Mouse (Mus musculus): ENCODE measurements around the gene Fuk. TPM values are rescaled to one million over a fixed set of nuclear protein-coding genes. Genes with fewer than 3 reads are reported as not detected.

Fuk gene
- polyA plus RNA-seq, 1 experiment from 2014 or later, result 2.2 TPM

- no peaks in the 10 kb centered on the region for H3K36me3 ChIP-seq (replicated peaks; ENCODE audit: insufficient read depth, low read length)
- peak overlapping the region; percentile 87 for H3K9ac ChIP-seq (replicated peaks)
- TF ChIP-seq CTCF (IDR thresholded peaks at IDR 0.05; ENCODE audit: low read depth) (no peak), EP300 (IDR thresholded peaks at IDR 0.05; ENCODE audit: low read depth) (peak; percentile 94)
- WGBS (ENCODE audit: insufficient replicate concordance), result 42% methylated on average over 7 of the region's 7 CpGs
- H3K27me3 ChIP-seq (ENCODE audit: insufficient read depth, low read length), result no peaks in the 10 kb centered on the region
- peak overlapping the region; percentile 77 for H3K27ac ChIP-seq (ENCODE audit: low read depth)
- DNase-seq (peak; percentile 76), ATAC-seq (peak; percentile 71)
- H3K4me2 ChIP-seq (ENCODE audit: low read depth, low read length), result peak overlapping the region; percentile 91
- no peaks in the 10 kb centered on the region for H3K9me3 ChIP-seq (ENCODE audit: low read length)
- H3K4me1 ChIP-seq (ENCODE audit: insufficient read depth), result peaks cover 34% of the 10 kb centered on the region
- peak overlapping the region; percentile 75 for H3K4me3 ChIP-seq (ENCODE audit: low read depth, low read length)
Observed at GRCm38 (mm10) chr8:110921492-110922230, 19.4 kb upstream of the Fuk start.

DNA sequence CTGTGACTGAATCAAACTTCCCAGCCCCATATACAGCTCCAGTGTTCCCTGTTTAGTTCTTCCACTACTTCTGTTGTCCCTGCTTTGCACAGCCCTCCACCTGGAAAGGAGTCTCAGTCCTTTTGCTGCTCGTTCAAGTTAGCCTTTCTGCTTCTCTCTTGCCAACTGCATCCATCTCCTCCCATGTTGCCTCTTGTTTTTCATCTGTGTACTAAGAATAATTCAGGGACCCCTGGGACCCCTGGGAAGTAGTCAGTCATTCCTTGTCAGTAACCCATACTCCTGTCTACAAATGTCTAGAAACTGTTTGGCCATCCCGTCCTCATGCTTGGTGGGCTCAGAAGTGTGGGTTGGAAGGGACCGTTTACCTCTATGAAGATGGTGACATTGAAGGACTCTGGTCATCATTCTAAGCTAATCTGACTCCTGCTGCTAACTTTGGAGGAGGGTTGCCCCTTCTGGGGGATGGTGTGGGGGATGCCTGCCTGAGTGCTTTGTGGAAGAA, 18.5 kb upstream of the Fuk start:
- H3K27me3 ChIP-seq (ENCODE audit: insufficient read depth, low read length), result no peaks in the 10 kb centered on the region
- no peak for ATAC-seq
- H3K27ac ChIP-seq (ENCODE audit: low read depth), result peak overlapping the region; percentile 77
- DNase-seq, result no peak
- WGBS (ENCODE audit: insufficient replicate concordance), result 45% methylated on average over 3 of the region's 3 CpGs
- H3K4me2 ChIP-seq (ENCODE audit: low read depth, low read length), result peak overlapping the region; percentile 91
- H3K36me3 ChIP-seq (replicated peaks; ENCODE audit: insufficient read depth, low read length), result no peaks in the 10 kb centered on the region
- no peak for TF ChIP-seq CTCF (IDR thresholded peaks at IDR 0.05; ENCODE audit: low read depth)
- TF ChIP-seq EP300 (IDR thresholded peaks at IDR 0.05; ENCODE audit: low read depth), result no peak
- H3K4me1 ChIP-seq (ENCODE audit: insufficient read depth), result peaks cover 30% of the 10 kb centered on the region
- H3K9ac ChIP-seq (replicated peaks), result peak overlapping the region; percentile 87
- no peaks in the 10 kb centered on the region for H3K9me3 ChIP-seq (ENCODE audit: low read length)
- H3K4me3 ChIP-seq (ENCODE audit: low read depth, low read length), result peak overlapping the region; percentile 75

- ATAC-seq, result no peak; the same call in 1 of the 2 replicates
Observed at GRCm38 (mm10) chr8:110920032-110920772, 17.9 kb upstream of the Fuk start.

GRCm38 (mm10) chr8:110919341-110920031, 17.2 kb upstream of the Fuk start, which contains the start of gene St3gal2:
Gene St3gal2, plus strand, starts transcription at chr8:110919922.
- Histone ChIP-seq H3K27me3 (ENCODE audit: insufficient read depth, low read length) (no peaks in the 10 kb centered on the region), H3K9ac (replicated peaks) (peak within 1 kb of the TSS; percentile 87), H3K9me3 (ENCODE audit: low read length) (no peaks in the 10 kb centered on the region), H3K27ac (ENCODE audit: low read depth) (peak within 1 kb of the TSS; percentile 77), H3K4me3 (ENCODE audit: low read depth, low read length) (peak within 1 kb of the TSS; percentile 75), H3K4me1 (ENCODE audit: insufficient read depth) (peaks cover 28% of the 10 kb centered on the region), H3K4me2 (ENCODE audit: low read depth, low read length) (peak within 1 kb of the TSS; percentile 91), H3K36me3 (replicated peaks; ENCODE audit: insufficient read depth, low read length) (no peaks in the 10 kb centered on the region)
- 1% methylated on average over 23 of the region's 36 CpGs for WGBS (ENCODE audit: insufficient replicate concordance)
- peak; percentile 86 for DNase-seq
- TF ChIP-seq EP300 (IDR thresholded peaks at IDR 0.05; ENCODE audit: low read depth) (no peak; the same call in 1 of the 2 replicates), CTCF (IDR thresholded peaks at IDR 0.05; ENCODE audit: low read depth) (0 out of 2 replicates have a peak, but pooled peaks have one; percentile 5)
- ATAC-seq, result peak; percentile 87

More at GRCm38 (mm10) chr8:110920032-110920772, 17.9 kb upstream of the Fuk start:
- peak overlapping the region; percentile 87 for H3K9ac ChIP-seq (replicated peaks)
- TF ChIP-seq CTCF (IDR thresholded peaks at IDR 0.05; ENCODE audit: low read depth), result no peak
- TF ChIP-seq EP300 (IDR thresholded peaks at IDR 0.05; ENCODE audit: low read depth), result no peak
- no peak for DNase-seq
- no peaks in the 10 kb centered on the region for H3K36me3 ChIP-seq (replicated peaks; ENCODE audit: insufficient read depth, low read length)
- WGBS (ENCODE audit: insufficient replicate concordance), result 4% methylated on average over 18 of the region's 37 CpGs
- H3K4me3 ChIP-seq (ENCODE audit: low read depth, low read length), result peak overlapping the region; percentile 75
- H3K4me1 ChIP-seq (ENCODE audit: insufficient read depth), result peaks cover 28% of the 10 kb centered on the region
- H3K27ac ChIP-seq (ENCODE audit: low read depth), result peak overlapping the region; percentile 77
- peak overlapping the region; percentile 91 for H3K4me2 ChIP-seq (ENCODE audit: low read depth, low read length)
- H3K27me3 ChIP-seq (ENCODE audit: insufficient read depth, low read length), result no peaks in the 10 kb centered on the region
- no peaks in the 10 kb centered on the region for H3K9me3 ChIP-seq (ENCODE audit: low read length)

GRCm38 (mm10) chr8:110918460-110918859, 16.2 kb upstream of the Fuk start:
- Histone ChIP-seq H3K9me3 (ENCODE audit: low read length) (no peaks in the 10 kb centered on the region), H3K4me1 (ENCODE audit: insufficient read depth) (peaks cover 28% of the 10 kb centered on the region), H3K4me2 (ENCODE audit: low read depth, low read length) (no peak overlapping the region), H3K27me3 (ENCODE audit: insufficient read depth, low read length) (no peaks in the 10 kb centered on the region), H3K27ac (ENCODE audit: low read depth) (no peak overlapping the region), H3K9ac (replicated peaks) (no peak overlapping the region), H3K4me3 (ENCODE audit: low read depth, low read length) (no peak overlapping the region), H3K36me3 (replicated peaks; ENCODE audit: insufficient read depth, low read length) (no peaks in the 10 kb centered on the region)
- ATAC-seq (no peak), DNase-seq (no peak)
- TF ChIP-seq CTCF (IDR thresholded peaks at IDR 0.05; ENCODE audit: low read depth), result no peak
- TF ChIP-seq EP300 (IDR thresholded peaks at IDR 0.05; ENCODE audit: low read depth), result no peak
- 51% methylated on average over 8 of the region's 8 CpGs for WGBS (ENCODE audit: insufficient replicate concordance)

All from liver, postnatal 0 days (tissue).